Mouse (Mus musculus) induced T-regulatory cell, adult 2 months (primary cell): Measurements from ENCODE around the gene Fam167b.
A peak's percentile ranks its signal among the peaks of the same experiment; 100 is the strongest.

Experiments
- DNase-seq: peaks from one replicate; pipeline ENCODE4 v3.0.0-alpha.2; 2012; ENCODE audit warnings: low read depth

The Fam167b gene

DNA sequence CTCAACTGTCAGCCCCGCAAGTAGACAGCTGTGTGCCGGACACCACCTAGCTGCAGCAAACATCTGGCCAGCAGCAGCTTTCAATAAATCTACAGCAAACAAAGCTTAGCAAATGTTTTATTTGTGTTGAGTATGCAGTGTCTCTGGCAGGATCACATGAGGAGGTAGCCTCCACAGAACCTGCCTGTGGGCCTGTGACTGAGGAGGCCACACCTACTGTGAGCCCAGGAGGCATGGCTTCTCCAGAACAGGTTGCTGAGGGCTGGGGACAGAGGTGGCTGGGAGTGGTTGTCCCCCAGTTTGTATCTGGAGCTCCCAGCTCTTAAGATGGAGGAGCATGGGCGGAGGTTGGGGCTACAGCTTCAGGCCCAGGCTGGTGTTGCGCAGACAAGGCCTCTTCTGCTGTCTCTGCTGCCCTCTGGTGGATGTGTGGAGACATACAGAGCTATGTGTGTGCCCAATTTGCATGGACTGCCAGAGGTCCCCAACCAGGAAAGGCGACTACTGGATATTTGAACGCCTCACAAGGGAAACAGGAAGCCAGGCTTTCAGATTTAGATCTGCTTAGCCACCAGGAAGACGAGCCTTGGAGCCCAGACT is 30.2 kb upstream of the Fam167b start:
- DNase-seq: peak; percentile 93

DNA sequence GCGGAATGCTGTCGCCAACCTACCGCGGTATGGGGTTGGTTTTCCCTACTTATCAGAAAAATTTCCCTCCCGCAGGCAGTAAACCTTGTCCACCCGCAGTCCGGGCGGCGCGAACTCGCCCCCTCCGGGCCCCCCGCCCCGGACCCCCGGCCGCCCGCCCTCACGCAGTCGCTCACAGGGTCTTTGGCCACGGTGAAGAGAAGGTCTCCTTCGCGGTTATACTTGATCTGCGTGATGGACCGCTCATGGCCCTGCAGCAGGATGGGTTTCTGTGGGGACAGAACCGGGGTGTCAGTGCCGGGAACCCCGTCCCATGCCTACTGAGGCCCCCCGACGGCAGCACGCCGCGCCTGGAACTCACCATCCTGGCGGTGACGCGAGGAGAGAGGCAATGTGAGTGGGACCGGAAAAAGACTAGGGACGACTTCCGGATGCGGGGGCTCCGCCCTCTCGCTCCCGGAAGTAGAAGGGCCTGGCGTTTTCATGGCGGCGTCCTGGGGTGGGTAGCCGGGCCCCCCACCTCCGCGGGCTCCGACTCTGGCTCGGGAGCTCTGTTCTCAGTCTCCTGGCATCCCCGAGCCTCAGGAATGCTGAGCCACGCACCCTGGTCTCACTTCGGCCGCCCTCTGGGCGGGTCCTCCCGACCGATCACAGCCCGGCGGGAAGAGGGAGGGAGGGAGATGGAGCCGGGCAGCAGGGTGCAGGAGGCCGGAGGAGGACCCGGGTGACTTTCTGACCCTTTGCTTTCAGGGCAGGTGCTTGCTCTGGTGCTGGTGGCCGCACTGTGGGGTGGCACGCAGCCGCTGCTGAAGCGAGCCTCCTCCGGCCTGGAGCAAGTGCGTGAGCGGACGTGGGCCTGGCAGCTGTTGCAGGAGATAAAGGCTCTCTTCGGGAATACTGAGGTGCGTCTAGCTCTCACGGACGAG is 22.1 kb upstream of the Fam167b start, which contains the start of the genes Eif3i and Tmem234:
Gene Eif3i, minus strand, starts transcription at position 416 of the 926 bp plus-strand sequence.
Gene Tmem234, plus strand, starts transcription at position 436 of the 926 bp plus-strand sequence.
- peak; percentile 93 for DNase-seq

DNA sequence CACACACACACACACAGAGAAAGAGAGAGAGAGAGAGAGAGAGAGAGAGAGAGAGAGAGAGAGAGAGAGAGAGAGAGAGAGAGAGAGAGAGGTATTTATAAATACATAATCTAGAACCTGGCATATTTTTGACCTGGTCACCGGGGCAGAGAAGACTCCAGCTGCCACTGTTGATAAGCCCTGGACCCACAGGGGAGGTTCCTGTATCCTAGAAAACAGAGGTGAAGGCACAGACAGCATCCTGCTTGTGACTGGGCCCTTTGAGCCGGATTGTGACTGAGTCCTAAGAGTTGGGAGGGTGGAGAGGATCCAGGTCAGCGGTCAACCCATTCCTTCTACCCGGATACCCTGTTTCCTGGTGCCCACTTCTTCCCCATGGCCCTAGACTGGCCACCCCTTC is 10.5 kb upstream of the Fam167b start:
- no peak for DNase-seq

DNA sequence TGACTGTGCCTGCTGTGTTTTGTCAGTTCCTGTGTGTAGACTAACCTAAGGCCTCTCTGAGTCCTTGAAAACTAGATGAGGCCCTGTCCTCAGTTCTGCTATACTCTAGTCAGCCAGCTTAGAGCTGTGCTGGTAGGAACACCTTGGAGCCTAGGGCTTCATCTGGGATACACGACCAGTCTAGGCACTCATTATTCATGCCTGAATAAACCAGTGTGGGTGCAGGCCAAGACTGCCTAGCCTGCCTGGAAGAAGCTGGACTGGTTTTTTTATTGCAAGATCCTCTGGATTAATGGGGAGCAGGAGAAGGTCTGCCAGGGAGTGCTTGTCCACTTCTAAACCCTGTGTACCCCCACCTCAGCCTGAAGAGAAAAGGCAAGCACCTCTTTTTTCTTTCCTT is 8.6 kb upstream of the Fam167b start:
- no peak for DNase-seq

DNA sequence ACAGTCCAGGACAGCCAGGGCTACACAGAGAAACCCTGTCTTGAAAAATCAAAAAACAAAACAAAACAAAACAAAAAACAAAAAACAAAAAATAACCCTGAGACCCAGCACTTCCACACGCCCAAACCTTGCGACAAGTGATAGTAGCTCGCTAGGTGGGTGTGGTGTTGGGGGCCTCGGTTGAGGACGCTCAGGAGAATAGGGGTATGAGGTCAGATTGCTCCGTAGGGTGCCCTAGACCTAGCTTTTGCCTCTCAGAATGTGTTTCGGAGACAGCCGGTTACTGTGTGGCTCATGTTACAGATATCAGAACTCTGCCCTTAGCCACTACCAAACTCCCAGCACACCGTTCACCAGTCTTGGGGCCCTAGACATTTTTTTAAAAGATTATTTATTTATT is 7.4 kb upstream of the Fam167b start:
- DNase-seq: no peak

DNA sequence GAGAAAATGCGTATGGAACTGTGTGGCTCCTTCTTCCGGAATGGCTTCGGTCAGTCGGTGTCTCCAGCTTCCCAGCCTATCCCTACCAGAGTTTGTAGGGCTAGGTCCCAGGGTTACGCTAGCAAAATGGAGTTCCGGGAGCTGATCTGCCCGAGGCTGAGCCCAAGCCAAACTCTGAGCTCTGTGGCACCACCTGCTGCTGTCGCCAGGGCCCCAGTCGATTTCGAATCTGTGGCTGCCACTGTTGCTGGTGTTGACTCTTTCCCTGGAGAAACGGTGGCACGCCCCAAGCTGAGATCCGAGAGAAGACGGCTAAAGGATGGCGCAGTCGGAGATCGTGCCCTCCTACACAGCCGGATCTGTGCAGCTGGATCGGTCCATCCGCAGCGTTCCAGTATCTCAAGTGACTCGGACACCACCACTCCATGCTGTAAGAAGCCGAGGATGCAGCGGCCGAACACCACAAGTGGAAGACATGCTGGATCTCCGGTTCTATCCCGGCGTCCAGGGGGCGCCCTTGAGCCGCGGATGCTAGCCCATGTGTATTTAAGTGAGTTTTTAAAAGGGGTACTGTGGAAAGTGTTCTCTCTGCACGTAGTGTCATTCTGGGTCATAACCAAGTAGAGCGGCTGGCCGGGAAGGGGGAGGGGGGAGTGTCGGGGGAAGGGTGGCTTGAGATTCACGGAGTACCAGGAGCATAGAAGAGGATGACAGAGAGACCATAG is 6.7 kb upstream of the Fam167b start:
- peak; percentile 93 for DNase-seq

DNA sequence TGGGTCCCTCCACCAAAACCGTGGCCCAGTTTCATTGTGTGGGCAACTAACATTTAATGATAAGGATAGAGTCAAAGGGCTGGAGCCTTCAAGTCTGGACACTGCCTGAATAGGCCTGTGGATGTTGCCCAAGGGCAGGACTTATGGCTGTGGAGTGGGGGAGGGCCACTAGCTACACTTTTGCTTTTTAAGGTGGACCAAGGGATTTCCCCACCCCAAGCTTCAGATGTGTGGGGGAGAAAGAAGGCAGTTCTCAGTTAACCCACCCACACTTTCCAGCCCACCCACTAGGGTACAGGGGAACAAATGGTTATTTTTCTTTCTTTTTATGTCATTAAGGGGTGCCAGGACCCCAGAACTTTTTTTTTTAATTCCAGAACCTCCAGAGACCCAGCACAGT is 6.0 kb upstream of the Fam167b start:
- peak; percentile 68 for DNase-seq

DNA sequence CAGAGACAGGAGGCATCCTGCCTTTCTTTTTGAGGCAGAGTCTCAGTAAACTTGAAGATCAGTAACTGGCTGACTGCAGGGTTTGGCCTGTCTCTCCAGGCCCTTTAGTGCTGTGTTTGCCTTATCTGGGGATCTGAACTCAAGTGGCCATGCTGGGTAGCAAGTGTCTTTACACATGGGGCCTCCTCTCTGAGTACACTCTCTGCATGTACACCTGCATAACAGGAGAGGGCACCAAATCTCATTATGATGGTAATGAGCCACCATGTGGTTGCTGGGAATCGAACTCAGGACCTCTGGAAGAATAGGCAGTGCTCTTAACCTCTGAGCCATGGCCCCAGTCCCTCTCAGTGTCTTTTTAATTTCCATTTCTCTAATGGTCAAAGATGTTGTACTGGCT is 3.9 kb upstream of the Fam167b start:
- peak; percentile 37 for DNase-seq

DNA sequence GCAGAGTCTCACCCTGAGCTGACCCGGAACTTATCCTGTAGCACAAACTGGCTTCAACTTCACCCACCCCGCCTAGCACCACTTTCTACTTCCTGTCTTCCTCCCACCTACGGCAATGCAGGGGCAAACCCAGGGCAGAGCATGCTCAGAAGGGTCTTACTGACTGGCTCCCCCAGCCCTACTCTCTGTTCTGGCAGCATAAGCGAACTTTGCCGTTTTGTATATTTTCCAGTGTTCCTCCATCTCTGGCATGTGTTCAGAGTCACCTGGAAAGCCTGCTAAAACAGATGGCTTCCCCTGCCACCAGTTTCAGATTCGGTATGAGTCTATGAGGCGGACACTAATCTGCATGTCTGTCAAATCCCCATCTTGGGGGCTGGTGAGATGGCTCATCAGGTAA is 2.0 kb upstream of the Fam167b start:
- DNase-seq: peak; percentile 93

DNA sequence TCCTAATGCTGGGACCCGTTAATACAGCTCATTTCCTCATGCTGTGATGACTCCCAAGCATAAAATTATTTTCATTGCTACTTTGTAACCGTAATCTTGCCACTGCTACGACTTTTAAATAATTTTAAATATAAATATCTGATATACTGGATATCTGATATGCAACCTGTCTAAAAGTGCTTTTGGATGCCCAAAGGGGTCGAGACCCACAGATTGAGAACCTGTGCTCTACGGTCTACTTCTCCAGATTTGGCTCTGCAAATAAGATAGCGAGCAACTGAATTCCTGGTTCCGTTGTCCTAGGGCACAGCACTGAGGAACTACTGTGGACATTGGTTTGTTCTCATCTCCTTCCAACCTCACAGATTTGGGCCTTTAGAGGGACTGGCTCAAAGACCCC is 661 bp downstream of the Fam167b start:
- DNase-seq: no peak

DNA sequence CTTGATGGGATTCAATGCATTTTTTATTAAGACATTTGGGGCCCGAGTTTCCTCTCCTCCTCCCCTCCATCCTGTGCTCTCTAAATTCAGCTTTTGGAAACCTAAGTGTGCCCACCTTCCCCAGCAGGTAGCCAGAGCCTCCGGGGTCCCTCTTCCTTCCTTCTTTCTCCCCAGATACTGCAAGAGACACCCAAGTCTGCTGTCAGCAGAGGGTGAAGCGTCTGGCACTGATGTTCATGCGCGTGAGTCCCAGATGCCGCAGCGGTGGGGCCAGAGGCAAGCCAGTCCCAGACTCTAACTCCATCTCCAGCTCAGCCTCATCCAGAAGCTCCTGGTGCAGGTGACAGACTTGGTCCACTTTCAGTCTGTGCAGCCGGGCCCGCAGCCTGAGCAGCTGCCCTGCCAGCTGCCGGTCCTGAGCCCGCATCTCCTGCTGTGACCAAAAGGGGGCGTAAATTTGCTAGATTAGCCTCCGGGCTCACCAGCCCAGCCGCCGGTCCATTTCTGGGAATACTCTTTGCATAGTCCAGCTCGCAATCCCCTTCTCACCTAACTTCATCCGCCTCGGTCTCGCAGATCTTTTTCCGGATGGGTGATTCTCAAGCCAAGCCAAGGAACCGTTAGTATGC is 1.4 kb downstream of the Fam167b start:
- peak; percentile 78 for DNase-seq

DNA sequence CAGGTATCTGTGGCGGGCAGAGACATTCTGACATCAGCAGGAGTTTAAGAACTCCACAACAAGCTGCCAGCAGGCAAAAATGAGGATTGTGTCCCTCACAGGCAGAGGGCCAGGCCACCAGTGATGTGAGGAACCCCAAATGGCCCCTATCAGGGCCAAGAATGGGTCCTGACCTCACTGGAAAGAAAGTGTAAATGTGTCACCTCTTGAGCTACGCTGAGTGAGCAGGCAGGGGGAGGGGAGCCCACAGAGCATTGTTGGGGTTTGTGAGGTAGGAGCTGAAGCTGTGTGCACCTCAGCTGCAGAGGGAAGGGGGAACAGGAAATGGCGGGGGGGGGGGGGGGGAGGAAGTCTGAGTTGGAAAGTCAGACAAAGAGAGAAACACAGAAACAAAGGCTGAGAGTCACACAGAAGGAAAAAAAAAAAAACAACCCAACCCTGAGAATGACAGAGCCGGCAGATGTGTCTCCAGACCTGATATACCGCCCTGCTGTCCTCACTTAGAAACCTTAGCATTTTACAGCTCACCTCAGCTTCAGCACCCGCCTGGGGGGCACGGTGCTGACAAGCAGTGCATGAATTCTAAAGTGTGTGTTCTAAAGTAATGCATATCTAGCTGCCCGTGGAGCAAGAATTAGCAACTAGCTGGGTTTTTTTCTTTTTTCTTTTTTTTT is 3.0 kb downstream of the Fam167b start:
- peak; percentile 98 for DNase-seq

DNA sequence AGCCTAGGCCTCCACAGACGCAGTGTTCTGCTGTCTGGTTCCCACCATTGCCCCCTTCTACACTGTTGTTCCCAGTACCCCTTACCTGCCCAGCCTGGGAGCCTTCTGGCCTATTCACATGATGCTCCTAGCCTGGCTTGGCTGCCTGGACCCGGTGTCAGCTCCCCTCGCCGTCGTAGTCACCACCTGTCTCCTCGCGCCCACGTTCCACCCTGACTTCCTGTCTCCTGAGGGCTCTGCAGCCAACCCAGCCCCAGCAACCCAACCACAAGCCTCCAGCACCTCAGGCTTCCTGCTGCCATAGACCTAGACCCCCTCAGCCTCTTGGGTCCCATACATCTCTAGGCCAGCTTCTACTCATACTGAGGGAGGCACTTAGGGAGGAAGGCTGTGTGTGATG is 4.9 kb downstream of the Fam167b start, which contains the start of gene Lck:
Gene Lck, minus strand, starts transcription at position 212 of the 400 bp plus-strand sequence.
- peak; percentile 91 for DNase-seq

DNA sequence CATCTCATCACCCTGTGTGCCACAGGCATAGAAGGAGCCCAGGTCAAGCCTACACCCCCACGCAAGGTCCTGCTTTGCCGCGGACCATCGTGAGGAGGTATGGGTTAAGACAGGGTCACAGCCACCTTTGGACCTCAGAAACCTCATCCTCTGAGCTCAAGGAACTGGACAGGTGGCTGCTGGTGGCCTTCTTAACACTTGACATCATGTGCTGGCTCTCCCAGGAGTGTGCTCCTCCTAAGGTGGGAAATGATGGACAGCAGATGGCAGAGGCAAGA is 5.3 kb downstream of the Fam167b start:
- DNase-seq: no peak

DNA sequence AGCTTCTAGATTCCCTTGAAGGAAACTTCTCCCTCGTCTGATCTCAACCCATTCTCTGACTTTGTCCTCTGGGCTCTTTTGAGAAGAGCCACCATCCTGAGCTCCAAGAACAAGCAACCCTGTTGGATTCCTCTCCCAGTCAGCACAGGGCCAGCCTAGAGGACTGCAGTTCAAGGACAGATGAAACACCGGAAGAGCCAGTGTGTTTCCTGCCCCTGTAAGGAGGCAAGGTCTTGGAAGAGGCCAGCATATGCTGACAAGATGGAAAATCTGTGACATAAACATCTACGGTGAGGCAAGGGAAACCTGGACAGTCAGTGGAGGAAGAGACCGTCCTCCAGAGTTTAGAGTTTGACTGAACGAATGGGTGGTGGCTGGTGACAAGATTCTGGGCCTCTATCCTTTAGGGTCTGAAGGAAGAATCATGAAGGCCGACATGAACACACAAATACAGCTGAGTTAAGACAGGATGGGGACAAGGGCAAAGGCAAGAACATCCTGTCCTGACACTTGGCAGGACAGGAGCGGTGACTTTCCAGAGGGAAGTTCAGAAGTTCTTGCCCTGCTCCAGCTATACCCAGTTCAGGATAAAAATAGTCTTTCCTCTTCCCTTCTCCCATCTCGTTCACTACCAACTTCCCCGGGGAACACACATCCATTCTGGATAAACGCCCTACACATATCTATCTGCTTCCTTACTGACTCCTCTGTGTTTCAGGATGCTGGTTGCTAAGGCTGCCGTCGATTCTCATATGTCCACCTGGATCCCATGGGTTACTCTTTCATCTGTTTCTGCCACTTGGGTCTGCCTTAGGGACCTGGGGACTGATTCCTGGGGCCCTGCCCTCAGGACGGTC is 5.9 kb downstream of the Fam167b start:
- DNase-seq: peak; percentile 87

DNA sequence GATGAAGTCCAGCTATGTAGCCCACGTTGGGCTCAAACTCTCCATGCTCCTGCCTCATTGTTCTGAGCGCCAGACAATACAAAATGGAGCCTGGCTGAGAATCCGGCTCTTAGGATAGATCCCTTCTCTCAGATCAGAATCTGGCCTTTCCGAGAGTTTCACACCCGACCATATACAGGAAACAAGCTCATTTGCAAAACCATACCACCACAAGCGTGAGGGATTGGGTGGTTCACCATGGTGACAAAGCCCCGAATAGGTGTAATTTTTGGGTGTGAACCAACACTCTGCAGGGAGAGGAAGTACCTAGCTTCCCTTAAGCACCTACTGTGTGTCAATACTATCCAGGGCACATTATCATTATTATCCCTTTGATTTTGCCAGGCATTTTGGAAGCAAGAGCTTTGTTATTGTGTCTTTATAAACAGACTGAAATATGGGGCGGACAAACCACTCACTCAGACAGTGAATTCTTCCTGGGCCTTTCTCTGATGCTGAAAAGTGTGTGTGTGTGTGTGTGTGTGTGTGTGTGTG is 6.7 kb downstream of the Fam167b start:
- DNase-seq: peak; percentile 87

DNA sequence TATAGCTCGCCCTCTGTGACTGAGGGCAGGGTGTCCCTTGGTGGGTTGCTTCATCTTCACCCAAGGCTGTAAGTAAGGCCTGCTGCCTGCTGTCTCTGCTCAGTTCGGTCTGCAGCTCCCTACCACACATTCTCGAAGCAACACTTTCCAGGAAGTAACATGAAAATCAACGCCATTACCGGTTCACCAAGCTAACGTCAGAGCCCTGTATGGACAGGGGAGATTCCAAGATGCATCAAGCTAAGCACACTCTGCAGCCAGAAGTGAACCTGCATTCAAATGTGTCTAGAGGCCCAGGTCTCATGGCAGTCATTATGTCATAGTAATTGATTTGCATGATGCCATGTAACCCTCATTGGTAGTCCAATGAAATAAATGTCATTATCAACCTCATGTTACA is 8.3 kb downstream of the Fam167b start:
- peak; percentile 92 for DNase-seq

DNA sequence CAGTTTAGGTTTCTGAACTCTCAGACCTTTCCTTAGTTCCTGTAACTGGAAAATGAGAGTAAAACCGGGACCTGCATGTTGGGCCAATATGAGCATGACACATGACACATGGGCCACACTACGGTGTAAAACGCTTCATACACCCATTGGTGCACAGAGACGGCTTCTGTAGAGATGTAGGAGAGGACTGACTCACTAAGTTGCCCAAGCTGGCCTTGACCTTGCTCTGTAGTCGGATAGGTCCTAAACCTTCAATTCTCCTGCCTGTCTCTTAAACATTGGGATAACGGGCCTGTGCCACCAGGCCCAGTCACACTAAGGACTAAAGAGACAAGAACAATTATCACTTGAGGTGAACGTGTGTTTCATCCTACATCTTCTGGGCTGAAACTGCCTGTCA is 10.0 kb downstream of the Fam167b start:
- peak; percentile 49 for DNase-seq

DNA sequence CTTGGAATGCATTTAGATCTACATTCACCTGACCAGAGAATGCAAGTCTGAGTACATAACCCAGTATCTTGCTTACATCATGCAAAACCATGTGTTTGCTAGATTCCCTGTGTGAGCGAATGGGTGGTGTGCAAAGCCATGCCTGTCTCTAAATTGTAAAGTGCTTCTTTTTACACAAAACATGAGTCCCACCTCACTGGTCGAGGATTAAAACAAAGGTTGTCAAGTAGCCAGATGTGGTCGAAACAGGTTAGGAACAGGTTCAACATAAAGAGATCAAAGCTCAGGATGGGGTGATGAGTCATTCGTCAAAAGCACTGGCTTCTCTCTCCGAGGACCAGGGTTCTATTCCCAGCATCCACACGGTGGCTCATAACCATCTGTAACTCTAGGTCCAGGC is 13.2 kb downstream of the Fam167b start:
- DNase-seq: peak; percentile 63

DNA sequence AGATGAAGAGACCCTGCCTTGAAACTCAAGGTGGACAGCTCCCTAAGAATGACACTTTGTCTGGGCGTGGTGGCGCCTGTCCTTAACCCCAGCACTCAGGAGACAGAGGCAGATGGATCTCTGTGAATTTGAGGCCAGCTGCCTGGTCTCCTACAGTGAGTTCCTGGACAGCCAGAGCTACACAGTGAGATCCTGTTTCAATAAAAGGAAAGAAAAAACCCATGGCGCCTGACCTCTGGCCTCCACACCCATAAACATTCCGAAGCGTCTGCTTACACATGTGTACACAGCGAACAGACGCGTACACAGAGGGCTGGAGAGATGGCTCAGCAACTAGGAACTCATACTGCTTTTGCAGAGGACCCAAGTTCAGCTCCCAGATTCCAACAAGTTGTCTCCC is 14.6 kb downstream of the Fam167b start:
- no peak for DNase-seq

DNA sequence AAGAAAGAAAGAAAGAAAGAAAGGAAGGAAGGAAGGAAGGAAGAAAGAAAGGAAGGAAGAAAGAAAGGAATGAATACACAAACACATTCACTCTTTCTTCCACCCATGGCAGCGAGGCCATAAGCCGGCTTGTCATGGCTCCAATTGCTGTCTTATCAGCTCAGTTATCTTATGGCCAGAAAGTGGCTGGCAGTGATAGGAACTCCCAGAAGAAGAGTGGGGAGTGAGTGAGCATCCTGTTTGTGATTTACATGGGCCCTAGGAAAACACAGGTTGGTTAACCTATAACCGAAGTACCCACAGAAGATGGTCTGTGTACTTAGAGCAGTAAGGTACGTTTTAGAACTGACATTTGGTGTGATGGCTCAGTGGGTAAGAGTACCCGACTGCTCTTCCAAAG is 17.2 kb downstream of the Fam167b start:
- peak; percentile 50 for DNase-seq
